Mouse (Mus musculus): Measurements from ENCODE around the gene Ccdc9.

DNA sequence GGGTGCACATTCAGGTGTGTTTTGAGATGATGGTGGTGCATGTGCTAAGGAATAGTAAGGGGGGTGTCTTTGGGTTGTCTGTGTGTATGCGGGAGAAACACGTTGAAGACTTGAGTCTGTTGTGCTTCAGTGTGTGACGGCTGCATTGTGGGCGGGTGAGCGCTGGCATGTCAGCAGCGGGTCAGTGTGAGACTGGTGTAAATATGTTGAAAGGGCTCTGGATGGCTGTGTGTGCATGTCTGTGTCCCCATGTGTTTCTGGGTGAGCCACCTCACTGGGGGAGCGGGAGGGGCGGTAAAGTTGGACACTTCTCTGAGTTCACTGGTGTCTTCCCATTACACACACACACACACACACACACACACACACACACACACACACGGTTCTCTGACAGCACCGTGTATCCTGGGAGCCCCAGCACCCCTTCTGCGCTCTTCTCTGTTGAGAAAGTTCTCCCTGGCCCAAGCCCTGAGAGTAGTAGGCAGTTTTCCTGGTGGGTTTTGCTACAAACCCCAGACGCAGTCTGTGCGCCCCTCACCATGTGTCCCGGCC is 24.9 kb upstream of the Ccdc9 start:
- no peak for TF ChIP-seq CTCF (IDR thresholded peaks at IDR 0.05; ENCODE audit: borderline replicate concordance, insufficient read depth, low read length)
- peak; percentile 47 for TF ChIP-seq POLR2A (IDR thresholded peaks at IDR 0.05; ENCODE audit: low read depth, low read length)
